Mouse (Mus musculus) cerebellum, adult 2 months (tissue): Measurements from ENCODE around the gene Gm10392. TPM values are rescaled to one million over a fixed set of nuclear protein-coding genes. Genes with fewer than 3 reads are reported as not detected.
A peak's percentile ranks its signal among the peaks of the same experiment; 100 is the strongest.
"Not testable (repeated sequence)": the region's sequence is repeated elsewhere in the genome, so short reads cannot be mapped to it uniquely, and the experiment has no call there.

Experiments used
- DNase-seq, 2 experiments: peaks; one replicate each; pipeline ENCODE4 v3.0.0; 2021
- H3K27ac ChIP-seq: fragments of 200-500 bp; 2 replicates; pipeline ENCODE4 v1.5.1; 2012; ENCODE audit warnings: low read length, control low read depth, inconsistent platforms; ENCODE audit not compliant: insufficient read depth
- H3K27me3 ChIP-seq: fragments of 200-500 bp; 2 replicates; pipeline ENCODE4 v1.6.1; 2012; ENCODE audit warnings: inconsistent platforms, mild to moderate bottlenecking, low read length, moderate library complexity; ENCODE audit not compliant: control insufficient read depth, insufficient read depth
- H3K4me1 ChIP-seq: fragments of 200-500 bp; 2 replicates; pipeline ENCODE4 v1.6.1; 2011; ENCODE audit warnings: low read length; ENCODE audit not compliant: control insufficient read depth, insufficient read depth
- H3K4me3 ChIP-seq: fragments of 200-500 bp; replicated peaks from 2 replicates; pipeline ENCODE3; 2011; ENCODE audit warnings: mild to moderate bottlenecking, low read depth, low read length, control low read depth; ENCODE audit not compliant: insufficient read depth
- CTCF ChIP-seq: fragments of 200-500 bp; IDR thresholded peaks from 2 replicates; pipeline ENCODE4 v1.5.1; 2011; ENCODE audit warnings: low read depth, mild to moderate bottlenecking, control low read depth, low read length, moderate library complexity, borderline replicate concordance; ENCODE audit not compliant: insufficient read depth
- POLR2A ChIP-seq: fragments of 200-500 bp; IDR thresholded peaks from 2 replicates; pipeline ENCODE4 v1.6.1; 2011; ENCODE audit warnings: low read length, control low read depth, borderline replicate concordance; ENCODE audit not compliant: insufficient read depth
- WGBS: fragments of 180-500 bp; shearing (Covaris S2); methylation state at CpG from one replicate; pipeline ENCODE4 v1.1.7; 2018; 5-methylcytosine and 5-hydroxymethylcytosine counted together
- polyA plus RNA-seq: library from polyadenylated mRNA; depleted of rRNA; stranded (reverse); fragments of >200 nt; gene quantifications from 2 replicates; pipeline ENCODE4 v1.2.3, GENCODE M21; 2012; rRNA removed

The Gm10392 gene
- polyA plus RNA-seq = not detected in 2 replicates

DNA sequence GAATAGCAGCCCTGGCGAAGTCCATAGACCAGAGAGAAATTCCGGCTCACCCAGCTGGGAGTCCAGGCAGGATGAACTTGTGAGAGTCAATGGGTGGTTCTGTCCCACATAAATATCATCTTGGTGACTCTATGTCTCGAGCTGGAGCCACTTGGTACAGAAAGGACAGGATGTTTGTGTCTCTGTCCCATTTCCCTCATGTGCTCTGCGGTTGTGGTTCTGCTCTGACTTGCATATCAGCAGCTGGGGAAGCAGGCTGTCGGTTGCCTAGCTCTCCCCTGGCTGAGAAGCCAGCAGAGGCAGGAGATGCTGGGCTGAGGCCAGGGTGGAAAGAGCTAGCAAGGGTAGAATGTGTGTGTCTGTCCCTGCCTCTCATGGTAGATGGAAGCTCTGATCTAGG, at the start of gene Gm10392:
Gene Gm10392, minus strand, starts transcription at position 156 of the 400 bp plus-strand sequence.
- no peak within 1 kb of the TSS for H3K4me3 ChIP-seq
- no peak for DNase-seq
- TF ChIP-seq POLR2A (no peak), CTCF (no peak)
- no peaks in the 10 kb centered on the region for H3K27me3 ChIP-seq
- no peaks in the 10 kb centered on the region for H3K4me1 ChIP-seq
- WGBS = 64% methylated on average over 5 of the region's 5 CpGs
- no peak within 1 kb of the TSS for H3K27ac ChIP-seq

- Histone ChIP-seq H3K27ac (no peak overlapping the region), H3K27me3 (no peaks in the 10 kb centered on the region), H3K4me3 (no peak overlapping the region), H3K4me1 (no peaks in the 10 kb centered on the region)
- TF ChIP-seq POLR2A (no peak), CTCF (no peak)
- no peak for DNase-seq
- WGBS = 89% methylated on average over 7 of the region's 7 CpGs
Measured at GRCm38 (mm10) chr11:77545261-77545660, 26.3 kb upstream of the Gm10392 start.

DNA sequence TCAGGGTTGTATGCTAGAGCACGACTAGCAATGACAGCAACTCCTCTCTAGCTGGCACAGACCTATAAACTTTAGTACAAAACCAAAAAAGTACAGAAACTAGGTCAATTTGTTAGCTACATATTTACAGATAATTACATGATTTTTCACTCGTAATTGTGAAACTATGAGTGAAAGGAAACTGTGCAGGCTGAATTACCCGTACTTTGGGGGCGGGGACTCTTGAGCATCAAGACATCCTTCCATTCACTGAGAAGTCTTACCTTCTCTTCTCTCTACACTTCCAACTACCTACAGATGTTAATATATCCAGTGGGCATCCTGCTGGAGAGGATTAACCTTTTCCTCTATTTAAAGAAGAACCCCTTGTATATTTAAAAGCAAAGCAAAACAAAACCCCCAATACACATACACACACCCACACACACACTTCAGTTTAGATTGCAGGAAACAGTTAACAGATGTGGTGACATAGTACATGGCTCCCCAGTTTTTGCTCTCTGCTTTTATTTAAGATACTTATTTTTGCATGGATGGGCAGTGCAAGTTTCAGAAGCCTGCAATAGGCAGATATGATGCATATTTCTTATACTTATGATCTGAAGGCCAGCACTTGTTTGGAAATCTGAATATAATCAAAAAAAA, 13.3 kb upstream of the Gm10392 start:
- Histone ChIP-seq H3K4me3 (no peak overlapping the region), H3K4me1 (no peaks in the 10 kb centered on the region), H3K27me3 (no peaks in the 10 kb centered on the region), H3K27ac (no peak overlapping the region)
- TF ChIP-seq CTCF (no peak), POLR2A (no peak)
- WGBS = 87% methylated on average over 4 of the region's 4 CpGs
- DNase-seq = no peak

DNA sequence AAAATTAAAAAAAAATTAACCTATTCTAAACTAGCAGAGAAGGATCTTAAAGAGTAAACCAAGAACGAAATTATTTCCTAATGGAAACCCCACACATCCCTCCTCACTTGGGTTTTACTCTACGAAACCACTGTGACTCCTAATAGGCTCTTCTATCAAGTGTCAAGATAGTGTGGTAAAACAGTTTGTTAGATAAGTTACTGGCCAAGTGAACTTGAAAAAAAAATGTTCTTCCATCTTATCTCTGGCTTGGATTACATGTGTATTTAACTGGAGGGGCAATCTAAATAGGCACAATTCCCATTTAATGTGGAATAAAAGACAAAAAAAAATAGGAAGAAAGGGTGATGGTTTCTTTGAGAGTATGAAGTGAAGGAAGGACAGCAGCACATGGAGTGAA, 11.9 kb upstream of the Gm10392 start:
- H3K27ac ChIP-seq = no peak overlapping the region
- DNase-seq = no peak
- TF ChIP-seq CTCF (no peak), POLR2A (no peak)
- no peaks in the 10 kb centered on the region for H3K4me1 ChIP-seq
- WGBS = 96% methylated on average over 2 of the region's 2 CpGs
- H3K27me3 ChIP-seq = no peaks in the 10 kb centered on the region
- H3K4me3 ChIP-seq = no peak overlapping the region

GRCm38 (mm10) chr11:77529644-77530043, 10.6 kb upstream of the Gm10392 start:
- Histone ChIP-seq H3K4me1 (no peaks in the 10 kb centered on the region), H3K4me3 (no peak overlapping the region), H3K27me3 (no peaks in the 10 kb centered on the region), H3K27ac (no peak overlapping the region)
- no peak for DNase-seq
- 88% methylated on average over 3 of the region's 3 CpGs for WGBS
- TF ChIP-seq POLR2A = no peak
- no peak for TF ChIP-seq CTCF

DNA sequence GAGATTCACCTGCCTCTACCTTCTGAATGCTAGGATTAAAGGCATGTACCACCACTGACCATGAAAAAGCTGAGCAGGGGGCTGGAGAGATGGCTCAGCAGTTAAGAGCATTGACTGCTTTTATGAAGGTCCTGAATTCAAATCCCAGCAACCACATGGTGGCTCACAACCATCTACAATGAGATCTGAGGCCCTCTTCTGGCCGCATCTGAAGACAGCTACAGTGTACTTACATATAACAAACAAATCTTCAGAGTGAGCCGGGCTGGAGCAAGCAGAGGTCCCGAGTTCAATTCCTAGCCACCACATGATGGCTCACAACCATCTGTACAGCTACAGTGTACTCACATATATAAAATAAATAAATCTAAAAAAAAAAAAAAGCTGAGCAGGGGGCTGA, 9.4 kb upstream of the Gm10392 start:
- not testable (repeated sequence) for H3K27me3 ChIP-seq, H3K4me3 ChIP-seq, H3K4me1 ChIP-seq, DNase-seq, H3K27ac ChIP-seq
- 81% methylated on average over 3 of the region's 3 CpGs for WGBS

DNA sequence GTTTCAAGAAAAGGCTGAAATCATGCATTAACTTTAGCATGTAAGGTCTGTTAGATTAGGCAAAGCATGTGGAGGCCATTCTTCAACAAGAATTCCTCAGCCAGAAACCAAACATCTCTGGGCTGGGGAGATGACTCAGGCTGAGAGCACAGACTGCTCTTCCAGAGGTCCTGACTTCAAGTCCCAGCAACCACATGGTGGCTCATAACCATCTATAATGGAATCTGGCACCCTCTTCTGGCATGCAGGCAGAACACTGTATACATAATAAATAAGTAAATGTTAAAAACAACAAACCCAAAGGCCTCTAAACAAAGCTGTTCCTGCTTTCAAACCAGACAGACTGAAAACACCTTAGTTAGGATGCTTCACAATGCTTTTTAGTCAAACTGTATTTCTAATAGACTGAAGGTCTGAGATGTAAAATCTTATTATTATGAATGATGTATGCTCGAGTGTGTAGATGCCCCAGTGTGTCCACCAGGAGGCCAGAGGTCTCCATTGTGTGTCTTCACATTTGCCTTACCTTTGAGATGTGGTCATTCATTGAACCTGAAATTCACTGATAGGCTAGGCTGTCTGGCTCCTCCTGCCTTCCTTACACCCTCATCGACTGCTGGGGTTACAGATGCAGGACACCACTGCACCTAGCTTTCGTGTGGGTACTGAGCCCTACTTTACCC, 6.9 kb upstream of the Gm10392 start:
- no peak for DNase-seq
- 80% methylated on average over 3 of the region's 3 CpGs for WGBS
- Histone ChIP-seq H3K27me3 (no peaks in the 10 kb centered on the region), H3K4me3 (no peak overlapping the region), H3K4me1 (no peaks in the 10 kb centered on the region), H3K27ac (no peak overlapping the region)
- TF ChIP-seq POLR2A (no peak), CTCF (0 out of 2 replicates have a peak, but pooled peaks have one; percentile 6)
